7 mouse cellular contexts compared by ENCODE assay signal in genomic region chr6:145862739-145863064, GRCm38 (mm10). TPM values are rescaled to one million over a fixed set of nuclear protein-coding genes. Genes with fewer than 3 reads are reported as not detected.
A peak's percentile ranks its signal among the peaks of the same experiment; 100 is the strongest.
DNase-seq lines count a peak whose midpoint lies in the region; ATAC-seq and TF ChIP-seq lines count a peak whose summit lies in the region.

No protein-coding gene starts in this region.

- H3K27me3 ChIP-seq in lung, embryonic 16.5 days (ENCODE audit: control insufficient read depth, insufficient read depth, low read depth, low read length), result peaks cover 46% of the 10 kb centered on the region
- H3K27me3 ChIP-seq in forebrain, embryonic 11.5 days (ENCODE audit: control insufficient read depth, insufficient read depth, low read length), result peaks cover 35% of the 10 kb centered on the region
- H3K27me3 ChIP-seq in limb, embryonic 10.5 days (ENCODE audit: low read depth, poor library complexity, severe bottlenecking), result peaks cover 73% of the 10 kb centered on the region

- H3K9me3 ChIP-seq in lung, embryonic 16.5 days (ENCODE audit: control insufficient read depth, low read length), result no peaks in the 10 kb centered on the region
- H3K9me3 ChIP-seq in forebrain, embryonic 11.5 days (ENCODE audit: control insufficient read depth, low read length), result no peaks in the 10 kb centered on the region
- no peaks in the 10 kb centered on the region for H3K9me3 ChIP-seq in limb, embryonic 10.5 days (replicated peaks)

- no peak for DNase-seq in lung, postnatal 14 days
- DNase-seq in forebrain, embryonic 11.5 days (ENCODE audit: low spot score), result no peak
- DNase-seq in limb, embryonic 10.5 days (ENCODE audit: low spot score), result peak; percentile 66
- no peak for DNase-seq in left cerebral cortex, postnatal 36 days (ENCODE audit: low spot score in 2 of 2)
- no peak for DNase-seq in urinary bladder, postnatal 4 days (ENCODE audit: low spot score in 2 of 2)

- intact Hi-C loops in left cerebral cortex, postnatal 36 days (cut with DNase I), result no loop called here

- TF ChIP-seq CTCF in olfactory bulb, adult 2 months (IDR thresholded peaks at IDR 0.05; ENCODE audit: insufficient read depth, low read depth, low read length), result no peak

- H3K4me1 ChIP-seq in lung, embryonic 16.5 days (replicated peaks; ENCODE audit: control insufficient read depth, insufficient read depth, low read length), result peaks cover 25% of the 10 kb centered on the region
- H3K4me1 ChIP-seq in forebrain, embryonic 11.5 days (replicated peaks; ENCODE audit: control insufficient read depth, insufficient read depth, low read length), result peaks cover 11% of the 10 kb centered on the region; the same call in 1 of the 2 replicates
- H3K4me1 ChIP-seq in limb, embryonic 10.5 days, result peaks cover 51% of the 10 kb centered on the region
- H3K4me1 ChIP-seq in olfactory bulb, adult 2 months (ENCODE audit: control insufficient read depth, insufficient read depth, low read length), result peaks cover 5% of the 10 kb centered on the region; the same call in 1 of the 2 replicates

- no peak for ATAC-seq in lung, embryonic 16.5 days (ENCODE audit: low read depth)
- ATAC-seq in forebrain, embryonic 11.5 days (replicated peaks; ENCODE audit: low FRiP score), result 0 out of 2 replicates have a peak, but pooled peaks have one; percentile 1

- TF ChIP-seq POLR2A in olfactory bulb, adult 2 months (IDR thresholded peaks at IDR 0.05; ENCODE audit: insufficient read depth, low read depth, low read length), result no peak

- H3K4me3 ChIP-seq in lung, embryonic 16.5 days (ENCODE audit: low read length), result peak overlapping the region; percentile 64
- H3K4me3 ChIP-seq in forebrain, embryonic 11.5 days (ENCODE audit: low read depth, low read length), result peak overlapping the region; percentile 52
- H3K4me3 ChIP-seq in limb, embryonic 10.5 days, result peak overlapping the region; percentile 68
- H3K4me3 ChIP-seq in olfactory bulb, adult 2 months (ENCODE audit: insufficient read depth, low read depth, low read length), result peak overlapping the region; percentile 79

- no peaks in the 10 kb centered on the region for H3K36me3 ChIP-seq in lung, embryonic 16.5 days (ENCODE audit: control insufficient read depth, insufficient read depth, low read length)
- no peaks in the 10 kb centered on the region for H3K36me3 ChIP-seq in forebrain, embryonic 11.5 days (ENCODE audit: control insufficient read depth, insufficient read depth, low read length)
- H3K36me3 ChIP-seq in limb, embryonic 10.5 days, result no peaks in the 10 kb centered on the region

- no peak overlapping the region for H3K27ac ChIP-seq in lung, embryonic 16.5 days (ENCODE audit: low read length)
- no peak overlapping the region for H3K27ac ChIP-seq in forebrain, embryonic 11.5 days (ENCODE audit: low read depth, low read length)
- peak overlapping the region; percentile 75 for H3K27ac ChIP-seq in limb, embryonic 10.5 days
- peak overlapping the region; percentile 81 for H3K27ac ChIP-seq in olfactory bulb, adult 2 months (ENCODE audit: insufficient read depth, low read depth, low read length)

- H3K4me2 ChIP-seq in lung, embryonic 16.5 days (ENCODE audit: low read depth, low read length), result peak overlapping the region; percentile 100
- peak overlapping the region; percentile 99 for H3K4me2 ChIP-seq in forebrain, embryonic 11.5 days (ENCODE audit: low read depth, low read length, severe bottlenecking)

- under 1% methylated on average over 35 of the region's 35 CpGs for WGBS in lung, embryonic 16.5 days
- WGBS in forebrain, embryonic 11.5 days, result under 1% methylated on average over 35 of the region's 35 CpGs
- WGBS in limb, embryonic 10.5 days, result under 1% methylated on average over 35 of the region's 35 CpGs
- WGBS in olfactory bulb, adult 2 months, result 1% methylated on average over 35 of the region's 35 CpGs

- peak overlapping the region; percentile 63 for H3K9ac ChIP-seq in lung, embryonic 16.5 days (ENCODE audit: low read length)
- H3K9ac ChIP-seq in forebrain, embryonic 11.5 days (ENCODE audit: low read length), result peak overlapping the region; percentile 62

RNA-seq across cellular contexts. Expression of gene Bhlhe41, which starts 2.7 kb away (rescaled TPM):
- polyA plus RNA-seq in lung, embryonic 16.5 days (2015; fragmentation: Nextera tagmentation; extraction: Ambion mirVana), result 0.63 and 0.75 TPM in 2 replicates
- polyA plus RNA-seq in forebrain, embryonic 11.5 days (2014; fragmentation: Nextera tagmentation; extraction: Ambion mirVana), result 2.1 and 2.4 TPM in 2 replicates
- polyA plus RNA-seq in limb, embryonic 10.5 days (2016; fragmentation: Nextera tagmentation; extraction: Ambion mirVana), result 0.23 and 0.26 TPM in 2 replicates
- polyA plus RNA-seq in olfactory bulb, adult 2 months (2012; ENCODE audit: insufficient read depth, insufficient read length, low replicate concordance, missing spikeins), result 292 TPM in 1 of 2 replicates, not detected in the other
- 10 to 100 TPM; 31.8 to 33.9 TPM for total RNA-seq in left cerebral cortex, postnatal 36 days (2021)

Comparison
In these comparisons a context has a peak if more than half of its experiments do, and no peak if none do; other contexts are left out.
1. H3K27ac ChIP-seq: peak in limb, embryonic 10.5 days (single experiment) and olfactory bulb, adult 2 months (single experiment); none in lung, embryonic 16.5 days (single experiment) and forebrain, embryonic 11.5 days (single experiment).
2. Peak in every context shown above with its lines, with median percentiles within 50 percentile points of each other: H3K4me3 ChIP-seq.